Mouse (Mus musculus) urinary bladder, postnatal 25 days (tissue): ENCODE results near the gene Ctrb1.

Experiments
- DNase-seq: peaks from one replicate; pipeline ENCODE4 v3.0.0; 2022; ENCODE audit warnings: low spot score

The Ctrb1 gene

DNA sequence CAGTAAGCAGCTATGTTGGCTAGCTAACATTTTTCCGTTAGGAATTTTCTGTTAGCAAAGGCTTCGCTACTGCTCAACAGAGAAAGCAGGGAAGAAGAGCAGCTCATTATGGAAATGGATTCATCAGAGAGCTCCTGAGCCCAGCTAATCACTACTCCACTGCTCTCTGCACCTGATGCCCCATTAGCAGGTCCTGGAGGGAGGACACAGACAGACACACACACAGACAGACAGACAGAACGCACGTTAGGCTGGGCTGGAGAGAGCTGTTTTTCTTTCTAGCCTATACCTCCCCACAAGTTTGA, 26.6 kb upstream of the Ctrb1 start:
- DNase-seq, result no peak

DNA sequence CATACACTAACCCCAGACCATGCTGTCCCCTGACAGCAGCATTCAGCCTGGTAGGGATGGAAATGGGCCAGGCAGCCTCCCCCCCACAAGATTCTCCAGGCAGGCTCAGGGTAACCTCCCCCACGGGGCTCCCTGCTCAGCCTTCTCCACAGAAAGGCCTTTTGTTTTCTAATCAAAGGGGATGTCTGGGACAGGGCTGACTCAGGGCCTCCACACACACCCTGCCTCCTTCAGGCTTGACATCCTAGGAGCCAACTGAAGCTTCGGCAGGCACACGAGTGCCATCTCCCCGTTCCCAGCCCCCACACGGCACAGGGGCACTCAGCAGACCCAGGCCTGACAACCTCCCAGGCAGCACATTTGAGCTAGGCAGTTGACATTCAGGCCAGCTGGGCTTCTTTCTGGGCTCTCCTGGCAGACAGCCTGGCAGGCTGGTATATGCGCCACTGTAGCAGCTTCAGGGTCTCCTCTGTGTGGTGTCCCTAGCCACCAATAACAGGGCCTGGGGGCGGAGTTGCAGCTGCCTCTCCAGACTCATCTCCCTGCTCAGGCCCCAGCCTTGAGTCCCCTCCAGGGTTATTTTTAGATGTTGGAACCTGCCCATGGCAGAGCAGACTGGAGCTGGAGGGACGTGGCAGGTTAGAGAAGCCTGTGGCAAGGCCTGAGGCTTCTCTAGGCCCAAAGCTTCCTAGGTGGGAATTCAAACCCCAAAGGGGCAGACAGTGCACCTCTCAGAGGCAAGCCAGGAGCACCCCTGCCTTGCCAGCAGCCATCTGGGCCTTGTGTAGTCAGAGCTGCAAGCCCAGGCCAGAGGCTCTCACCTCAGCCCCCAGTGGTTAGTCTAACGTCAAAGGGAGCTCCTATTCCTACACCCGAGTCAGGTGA, 26.0 kb upstream of the Ctrb1 start:
- DNase-seq, result no peak

- no peak for DNase-seq
Observed at GRCm38 (mm10) chr8:111715514-111715913, 24.7 kb upstream of the Ctrb1 start.

DNA sequence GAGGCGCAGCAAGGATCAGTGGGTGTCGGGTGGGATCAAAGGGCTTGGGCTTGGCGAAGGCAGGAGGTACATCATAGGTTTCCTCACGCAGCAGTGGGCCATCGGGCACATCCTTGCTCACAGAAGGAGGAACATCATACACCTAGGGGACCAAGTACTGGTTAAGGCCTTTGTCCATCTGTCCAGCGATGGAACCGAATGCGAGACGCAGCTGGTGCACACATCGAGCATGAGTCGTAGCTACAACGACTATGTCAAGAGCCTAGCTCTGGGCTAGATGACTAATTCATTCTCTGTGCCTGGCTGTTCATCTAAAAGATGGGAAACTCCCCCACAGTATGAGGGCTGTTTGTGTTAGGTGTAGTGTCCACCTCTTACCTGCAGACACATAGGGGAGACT, 23.5 kb upstream of the Ctrb1 start:
- DNase-seq, result no peak

- no peak for DNase-seq
Observed at GRCm38 (mm10) chr8:111713817-111714216, 23.0 kb upstream of the Ctrb1 start.

GRCm38 (mm10) chr8:111713291-111713690, 22.5 kb upstream of the Ctrb1 start:
- no peak for DNase-seq

- DNase-seq, result peak; percentile 55
Observed at GRCm38 (mm10) chr8:111712588-111712987, 21.8 kb upstream of the Ctrb1 start.

DNA sequence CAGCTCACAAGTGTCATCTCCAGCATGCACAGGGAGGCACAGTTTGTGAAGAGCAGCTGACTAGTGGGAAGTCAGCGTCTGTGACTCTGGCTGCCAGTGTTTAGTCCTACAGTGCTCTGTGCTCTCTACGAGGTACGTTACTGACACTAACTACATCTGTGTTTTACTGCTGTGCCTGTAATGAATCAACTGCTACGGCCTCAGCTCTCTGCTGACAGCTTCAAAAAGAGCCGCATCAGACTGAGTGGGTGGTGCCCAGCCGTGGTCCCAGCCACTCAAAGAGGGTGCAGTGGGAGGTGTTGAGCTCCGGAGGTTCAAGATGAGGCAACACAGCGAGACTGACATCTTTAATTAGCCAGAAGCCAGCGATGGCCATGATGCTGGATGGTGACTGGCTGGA, 21.3 kb upstream of the Ctrb1 start:
- DNase-seq, result no peak

DNA sequence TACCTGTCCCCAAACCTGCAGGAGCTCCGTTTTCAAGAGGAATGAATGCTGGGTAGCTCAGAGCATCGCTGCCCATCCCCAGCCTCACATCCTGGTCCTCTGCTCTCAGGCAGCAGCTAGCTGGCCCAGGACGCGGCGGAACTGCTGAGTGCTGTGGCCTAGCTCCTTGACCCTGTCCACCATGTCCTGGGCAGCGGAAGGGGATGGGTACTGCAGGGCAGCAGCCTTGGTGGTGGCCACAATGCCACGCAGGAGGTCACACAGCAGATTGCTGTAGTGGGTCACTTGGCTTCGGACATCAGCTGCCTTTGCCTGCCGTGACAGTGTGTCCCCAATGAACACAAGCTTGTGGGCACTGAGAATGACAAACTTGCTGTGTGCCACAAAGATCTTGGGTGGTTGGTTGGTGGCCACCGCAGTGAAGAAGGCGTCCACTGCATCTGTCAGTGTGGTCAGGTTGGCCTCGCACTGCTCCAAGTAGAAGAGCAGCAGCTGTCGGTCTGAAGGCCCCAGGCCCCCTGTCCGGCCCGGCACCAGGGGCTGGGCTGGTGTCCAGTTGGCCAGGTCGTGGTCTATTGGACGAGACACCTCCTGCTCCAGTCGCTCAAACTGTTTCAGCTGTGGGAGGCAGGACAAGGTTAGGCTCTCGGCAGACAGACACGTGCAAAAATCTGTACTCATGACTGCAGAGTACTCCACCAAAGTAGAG, 20.1 kb upstream of the Ctrb1 start:
- no peak for DNase-seq

GRCm38 (mm10) chr8:111709223-111709622, 18.4 kb upstream of the Ctrb1 start:
- no peak for DNase-seq

- no peak for DNase-seq
Observed at GRCm38 (mm10) chr8:111708265-111708664, 17.5 kb upstream of the Ctrb1 start.

- no peak for DNase-seq
Observed at GRCm38 (mm10) chr8:111705699-111706098, 14.9 kb upstream of the Ctrb1 start.

DNA sequence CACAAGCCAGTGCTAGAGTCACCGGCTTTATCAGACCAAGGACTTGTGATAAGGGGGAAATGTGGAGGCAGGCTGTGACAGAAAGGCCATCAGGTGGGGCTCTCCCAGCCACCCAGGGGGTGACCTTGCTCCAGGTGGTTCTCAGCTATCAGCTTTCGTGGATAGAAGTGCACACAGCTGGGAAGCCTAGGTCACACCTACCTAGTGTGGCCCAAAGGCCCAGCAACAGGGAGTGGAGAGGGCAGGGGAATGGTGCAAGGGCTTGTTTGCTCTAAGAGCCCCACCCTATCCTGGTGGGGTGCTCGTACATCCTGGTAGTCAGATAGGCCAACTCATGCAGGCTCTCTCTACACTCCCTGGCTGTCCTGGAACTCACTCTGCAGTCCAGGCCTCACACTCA, 14.4 kb upstream of the Ctrb1 start:
- DNase-seq, result no peak

DNA sequence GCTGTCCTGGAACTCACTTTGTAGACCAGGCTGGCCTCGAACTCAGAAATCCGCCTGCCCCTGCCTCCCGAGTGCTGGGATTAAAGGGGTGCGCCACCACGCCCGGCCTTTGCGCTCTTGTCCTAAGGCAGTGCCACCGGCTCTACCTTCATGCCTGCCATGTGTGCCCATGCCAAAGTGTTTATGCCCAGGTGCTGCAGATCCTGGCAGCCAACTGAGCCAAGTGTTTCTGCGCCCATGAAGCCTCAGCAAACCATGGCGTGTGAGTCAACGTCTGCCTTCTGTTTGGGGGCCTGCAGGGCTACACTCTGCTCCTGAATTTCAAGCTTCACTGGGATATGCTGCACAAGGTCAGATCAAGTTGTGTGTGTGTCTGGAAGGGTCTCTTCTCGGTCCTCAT, 13.8 kb upstream of the Ctrb1 start:
- DNase-seq, result no peak

- no peak for DNase-seq
Observed at GRCm38 (mm10) chr8:111701380-111701779, 10.6 kb upstream of the Ctrb1 start.

DNA sequence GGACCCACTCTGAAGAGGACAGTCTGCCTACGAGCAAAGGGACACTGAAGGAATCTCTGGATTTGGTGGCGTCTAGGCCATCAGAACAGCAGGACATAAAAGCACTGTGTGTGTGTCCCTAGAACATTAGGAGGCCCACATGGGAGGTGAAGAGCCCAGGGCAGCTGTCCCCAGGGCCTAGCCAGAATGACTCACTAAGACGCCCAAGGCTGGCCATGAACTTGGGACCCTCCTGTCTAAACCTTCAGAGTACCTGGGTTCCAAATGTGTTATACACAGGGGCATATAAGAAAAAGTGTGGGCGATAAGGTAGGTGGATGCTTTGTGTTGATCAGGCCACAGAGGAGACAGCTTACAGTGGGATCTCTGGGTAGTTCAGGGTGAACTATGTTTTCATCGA, 9.9 kb upstream of the Ctrb1 start:
- DNase-seq, result no peak

- DNase-seq, result no peak
Observed at GRCm38 (mm10) chr8:111700201-111700600, 9.4 kb upstream of the Ctrb1 start.

DNA sequence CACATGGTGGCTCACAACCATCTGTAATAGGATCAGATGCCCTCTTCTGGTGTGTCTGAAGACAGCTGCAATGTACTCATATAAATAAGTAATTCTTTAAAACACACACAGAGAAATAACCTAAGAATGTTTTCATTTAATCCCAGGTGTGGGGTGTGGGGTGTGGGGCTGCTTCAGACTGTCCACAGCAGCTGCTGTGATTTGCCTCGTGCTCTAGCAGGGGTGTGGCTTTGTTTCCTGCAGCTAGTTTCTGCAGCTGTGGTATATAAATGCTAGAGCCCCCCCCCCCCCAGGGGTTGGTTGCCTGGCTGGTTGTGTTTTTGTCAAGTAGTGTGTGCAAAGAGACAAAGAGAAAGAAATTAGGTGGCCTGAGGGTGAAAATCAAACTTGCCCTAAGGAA, 8.2 kb upstream of the Ctrb1 start:
- DNase-seq, result no peak

DNA sequence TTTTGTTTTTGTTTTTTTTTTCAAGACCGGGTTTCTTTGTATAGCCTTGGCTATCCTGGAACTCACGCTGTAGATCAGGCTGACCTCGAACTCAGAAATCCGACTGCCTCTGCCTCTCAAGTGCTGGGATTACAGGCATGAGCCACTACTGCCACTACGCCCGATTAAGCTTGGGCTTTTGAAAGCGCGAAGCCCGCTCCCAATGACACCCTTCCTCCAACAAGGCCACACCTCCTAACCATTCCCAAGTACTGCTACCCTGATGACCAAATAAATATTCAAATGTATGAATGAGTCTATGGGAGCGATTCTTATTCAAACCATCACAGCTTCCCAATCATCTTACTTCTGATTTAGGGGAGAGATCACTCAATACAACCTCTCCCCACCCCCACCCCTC, 6.8 kb upstream of the Ctrb1 start:
- DNase-seq, result no peak

DNA sequence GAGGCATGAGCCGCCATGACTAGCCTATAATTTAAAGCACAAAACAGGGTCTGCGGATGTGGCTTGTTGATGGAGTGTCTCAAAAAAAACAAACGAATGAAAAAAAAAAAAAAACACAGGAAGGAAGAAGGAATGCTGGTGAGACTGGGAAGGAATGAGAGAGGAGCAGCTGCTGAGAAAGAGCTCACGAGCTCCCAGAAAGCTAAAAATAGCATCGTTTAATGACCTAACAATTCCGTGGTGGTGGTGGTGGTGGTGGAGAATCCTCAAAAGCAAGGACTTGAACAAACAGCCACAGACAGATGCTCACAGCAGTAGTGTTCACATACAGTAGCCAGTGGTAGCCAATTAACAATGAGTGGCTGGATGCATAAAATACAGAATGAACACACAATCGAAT, 4.6 kb upstream of the Ctrb1 start:
- DNase-seq, result no peak

GRCm38 (mm10) chr8:111693261-111693741, 2.5 kb upstream of the Ctrb1 start:
- DNase-seq, result no peak

DNA sequence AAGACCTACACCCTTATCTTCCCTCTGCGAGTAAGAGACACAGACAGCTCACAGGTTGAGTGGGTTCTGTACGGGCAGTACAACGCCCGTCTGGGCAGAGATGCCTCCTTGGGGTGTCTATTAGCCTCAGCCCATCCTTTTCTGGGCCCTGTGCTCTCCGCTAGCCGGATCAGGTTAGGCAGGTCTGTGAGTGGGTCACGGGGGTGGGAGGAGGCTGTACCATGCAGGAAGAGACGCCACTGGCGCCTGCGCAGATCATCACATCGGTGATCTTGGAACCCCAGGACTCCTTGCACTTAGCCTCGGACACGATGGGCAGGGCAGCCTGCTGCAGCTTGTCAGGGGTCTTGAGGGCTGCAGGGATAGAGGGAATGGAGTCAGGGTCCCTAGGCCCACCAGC, 3.9 kb downstream of the Ctrb1 start:
- DNase-seq, result no peak

GRCm38 (mm10) chr8:111682521-111682920, 8.3 kb downstream of the Ctrb1 start:
- DNase-seq, result no peak

DNA sequence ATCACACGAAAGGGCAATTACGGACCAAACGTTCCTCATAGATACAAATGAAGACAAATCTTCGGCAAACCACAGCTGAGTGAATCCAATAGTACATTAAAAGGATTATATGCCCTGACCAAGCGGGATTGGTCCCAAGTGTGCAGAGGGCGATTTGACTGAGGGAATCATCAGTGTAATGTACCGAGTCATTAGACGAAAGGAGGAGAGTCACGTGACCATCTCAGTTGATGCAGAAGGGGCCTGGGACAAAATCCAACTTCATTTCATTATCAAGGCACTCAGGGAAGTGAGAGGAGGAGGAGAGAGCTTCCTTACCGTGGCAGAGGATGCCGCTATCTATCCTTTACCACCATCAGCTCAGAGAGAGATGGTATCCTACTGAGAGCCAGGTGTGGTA, 9.7 kb downstream of the Ctrb1 start:
- DNase-seq, result no peak
